Mouse (Mus musculus) kidney, postnatal 10 days (tissue): ENCODE measurements around the gene Rspo4.
A peak's percentile ranks its signal among the peaks of the same experiment; 100 is the strongest.

ENCODE experiments used
- DNase-seq: peaks from one replicate; pipeline ENCODE4 v3.0.0; 2021; ENCODE audit warnings: mixed read lengths

The Rspo4 gene

GRCm38 (mm10) chr2:151911751-151912150, 69.0 kb downstream of the Rspo4 start:
- no peak for DNase-seq

DNA sequence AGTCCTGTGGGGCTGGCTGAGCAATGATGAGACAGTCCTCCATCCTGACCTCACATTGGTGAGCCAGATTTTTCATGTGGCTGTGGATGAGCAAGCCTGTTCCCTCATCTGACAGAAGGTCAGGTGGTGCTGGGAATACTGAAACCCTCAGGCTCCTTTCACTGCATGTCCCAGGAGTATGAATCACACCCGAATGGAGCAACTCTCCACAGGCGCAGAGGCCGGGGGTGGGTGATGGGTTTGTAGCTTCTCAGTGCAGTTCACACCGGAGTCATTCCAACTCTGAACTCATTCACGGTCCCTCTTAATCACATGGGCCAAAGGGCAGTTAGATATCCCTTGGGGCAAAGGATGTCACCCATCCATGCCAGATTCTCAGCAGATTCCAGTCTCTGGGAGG, 71.4 kb downstream of the Rspo4 start:
- no peak for DNase-seq

DNA sequence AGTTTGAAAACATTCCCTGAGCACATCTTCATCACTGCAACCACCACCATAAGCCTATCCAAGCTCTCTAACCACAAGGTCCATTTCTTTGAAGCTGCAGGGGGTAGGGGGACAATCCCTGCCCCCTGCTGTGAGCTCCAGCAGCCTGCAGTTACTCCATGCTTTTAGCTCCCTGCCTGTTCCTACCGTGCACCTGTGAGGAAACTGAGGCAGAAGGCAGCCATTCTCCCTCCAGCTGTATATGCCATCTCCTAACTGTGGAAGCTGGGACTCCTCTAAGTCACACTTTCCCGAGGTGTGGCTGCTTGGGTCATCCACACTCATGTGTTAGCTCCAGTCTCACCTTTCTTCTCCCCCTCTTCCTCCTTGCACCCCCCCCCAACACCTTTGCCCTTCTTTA, 72.4 kb downstream of the Rspo4 start:
- no peak for DNase-seq

- DNase-seq = peak; percentile 70
Measured at GRCm38 (mm10) chr2:151916061-151916831, 73.5 kb downstream of the Rspo4 start.

DNA sequence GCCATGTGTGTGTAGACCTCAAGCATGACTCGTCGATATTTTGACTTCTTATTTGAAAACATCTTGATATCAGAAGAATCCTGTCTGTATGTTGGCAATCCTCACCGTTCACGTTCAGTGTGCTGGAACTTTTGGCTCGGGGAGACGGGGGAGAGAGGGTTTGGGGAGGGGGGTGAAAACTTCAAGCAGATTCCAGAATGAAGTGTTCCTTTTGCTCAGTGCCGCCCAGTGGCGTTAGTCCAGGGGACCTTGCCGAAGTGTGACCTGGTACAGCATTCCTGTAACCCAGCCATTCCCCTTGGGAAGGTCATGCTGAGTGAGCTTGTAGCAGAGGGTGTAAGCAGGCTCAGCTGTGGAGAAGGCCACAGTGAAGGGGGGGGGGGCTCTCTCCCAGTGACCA, 76.4 kb downstream of the Rspo4 start:
- DNase-seq = peak; percentile 56

DNA sequence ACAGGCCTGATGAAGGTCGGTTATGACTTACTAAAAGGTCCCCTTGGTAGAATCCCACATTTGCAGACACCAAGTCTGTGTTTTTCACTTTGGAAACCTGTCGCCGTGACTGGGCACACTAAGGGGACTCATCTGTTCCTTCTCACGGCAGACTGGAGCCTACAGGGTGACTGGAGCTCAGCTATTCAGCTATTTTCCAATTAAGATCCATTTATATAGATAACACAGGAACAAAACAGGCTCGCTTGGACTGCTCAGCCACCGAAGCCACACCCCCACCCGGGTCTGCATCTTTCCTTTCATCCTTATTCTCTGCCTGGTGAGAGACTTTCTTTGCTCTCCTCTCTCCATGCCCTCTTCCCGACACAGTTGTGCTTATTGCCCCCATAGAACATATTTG, 78.3 kb downstream of the Rspo4 start:
- DNase-seq = no peak

GRCm38 (mm10) chr2:151921596-151921995, 78.9 kb downstream of the Rspo4 start:
- peak; percentile 46 for DNase-seq
